Mouse (Mus musculus): ENCODE data around the gene Cpt1c. TPM values are rescaled to one million over a fixed set of nuclear protein-coding genes. Genes with fewer than 3 reads are reported as not detected.

Gene Cpt1c
- total and polyA plus RNA-seq, 3 experiments, result 4.5 to 12.7 (median 10.2) TPM

DNA sequence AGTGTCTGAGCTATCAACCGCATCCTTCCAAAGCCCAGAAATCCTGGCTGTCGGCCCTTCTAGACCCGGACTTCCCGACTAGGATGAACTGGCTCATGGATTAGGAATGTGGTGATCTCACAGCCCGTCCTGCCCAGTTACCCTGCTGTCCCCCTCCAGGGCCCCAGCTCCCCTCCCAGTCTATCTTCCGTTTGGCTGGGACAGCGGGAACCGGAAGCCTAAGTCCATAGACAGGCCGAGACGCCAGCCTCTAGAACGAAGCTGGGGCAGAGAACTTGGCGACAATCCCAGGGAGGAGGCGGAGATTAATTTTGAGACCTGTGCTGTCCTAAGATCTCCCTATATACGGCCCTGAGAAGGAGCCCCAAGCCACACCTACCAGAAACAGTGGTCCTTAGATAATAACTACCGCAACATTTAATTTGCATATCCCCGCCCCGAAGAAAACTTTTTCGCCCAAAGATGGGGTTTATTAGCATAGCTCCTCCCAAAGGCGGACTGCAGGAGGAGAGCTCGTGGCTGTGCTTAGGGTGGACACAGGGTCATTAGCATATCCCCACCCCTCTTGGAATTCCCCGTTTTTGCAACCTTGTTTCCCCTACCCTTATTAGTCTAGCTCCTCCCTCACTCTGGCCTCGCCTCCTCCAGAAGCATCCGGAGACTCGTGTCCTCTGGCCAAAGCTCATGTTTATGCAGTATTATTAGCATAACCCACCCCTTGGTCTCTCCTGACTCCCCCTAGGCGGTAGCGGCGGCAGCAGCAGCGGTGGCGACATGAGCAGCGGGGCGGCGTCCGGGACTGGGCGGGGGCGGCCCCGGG is 42.8 kb upstream of the Cpt1c start, which contains the start of gene Rras:
Gene Rras, plus strand, starts transcription at position 720 of the 820 bp plus-strand sequence.
- H3K36me3 ChIP-seq (replicated peaks in 1 of 2; ENCODE audit: control insufficient read depth in 1 of 2, insufficient read depth in 1 of 2, low read length in 1 of 2), result peaks cover 12 to 33% of the 10 kb centered on the region in 2 experiments
- H3K79me2 ChIP-seq (replicated peaks; ENCODE audit: control insufficient read depth, extremely low read depth, insufficient read depth, poor library complexity, severe bottlenecking), result peaks cover 18% of the 10 kb centered on the region
- H3K27me3 ChIP-seq (replicated peaks), result no peaks in the 10 kb centered on the region
- in situ Hi-C loops (cut with MboI; ENCODE audit: low pct_ligation_motif_present, low pct_unique_long_range_greater_than_20kb, low sequenced_read_pairs), result no loop called here
- TF ChIP-seq KAT2A (IDR thresholded peaks at IDR 0.05; ENCODE audit: insufficient replicate concordance, low read length), result 0 out of 2 replicates have a peak, but pooled peaks have one; percentile 19
- TF ChIP-seq SMC3 (IDR thresholded peaks at IDR 0.05; ENCODE audit: low read depth, low read length), result no peak
- TF ChIP-seq CTCF (conservative IDR thresholded peaks at IDR 0.05 in 1 of 2, IDR thresholded peaks at IDR 0.05 in 1 of 2; ENCODE audit: low read depth in 2 of 2, low read length in 2 of 2), result no peak
- no peak for TF ChIP-seq PAX5 (IDR thresholded peaks at IDR 0.05; ENCODE audit: low read length)
- TF ChIP-seq IRF4 (IDR thresholded peaks at IDR 0.05; ENCODE audit: low read depth, low read length), result 0 out of 2 replicates have a peak, but pooled peaks have one; percentile 11
- peak; percentile 84 for TF ChIP-seq MYC (IDR thresholded peaks at IDR 0.05; ENCODE audit: low read depth, low read length)
- TF ChIP-seq SIN3A (IDR thresholded peaks at IDR 0.05; ENCODE audit: low read length), result peak; percentile 77
- TF ChIP-seq E2F4 (IDR thresholded peaks at IDR 0.05; ENCODE audit: insufficient replicate concordance, low read depth, low read length), result no peak; the same call in 1 of the 2 replicates
- TF ChIP-seq MAFK (IDR thresholded peaks at IDR 0.05; ENCODE audit: insufficient replicate concordance, low read length), result no peak
- no peak for TF ChIP-seq CHD2 (IDR thresholded peaks at IDR 0.05; ENCODE audit: low read length)
- peak; percentile 69; the same call in 1 of the 2 replicates for TF ChIP-seq MAZ (IDR thresholded peaks at IDR 0.05; ENCODE audit: low read depth, low read length)
- 0 out of 2 replicates have a peak, but pooled peaks have one; percentile 46 for TF ChIP-seq ZMIZ1 (IDR thresholded peaks at IDR 0.05; ENCODE audit: low read depth, low read length)
- no peak for TF ChIP-seq GABPA (IDR thresholded peaks at IDR 0.05; ENCODE audit: insufficient replicate concordance, low read depth, low read length)
- TF ChIP-seq NELFE (IDR thresholded peaks at IDR 0.05; ENCODE audit: low read depth, low read length), result 0 out of 2 replicates have a peak, but pooled peaks have one; percentile 26
- TF ChIP-seq USF2 (conservative IDR thresholded peaks at IDR 0.05; ENCODE audit: low read depth, low read length), result no peak
- no peak; the same call in 1 of the 2 replicates for TF ChIP-seq ETS1 (conservative IDR thresholded peaks at IDR 0.05; ENCODE audit: low read depth, low read length)
- peak; percentile 51; the same call in 1 of the 2 replicates for TF ChIP-seq HCFC1 (IDR thresholded peaks at IDR 0.05; ENCODE audit: low read depth, low read length)
- TF ChIP-seq POLR2AphosphoS2 (IDR thresholded peaks at IDR 0.05; ENCODE audit: low read depth, low read length), result no peak
- no peak for TF ChIP-seq MEF2A (IDR thresholded peaks at IDR 0.05; ENCODE audit: borderline replicate concordance, low read depth, low read length)
- peak; percentile 56; the same call in 1 of the 2 replicates for TF ChIP-seq POLR2A (IDR thresholded peaks at IDR 0.05; ENCODE audit: low read depth, low read length)
- no peak for TF ChIP-seq JUND (conservative IDR thresholded peaks at IDR 0.05; ENCODE audit: low read depth, low read length)
- peak; percentile 81 for TF ChIP-seq TBP (conservative IDR thresholded peaks at IDR 0.05; ENCODE audit: low read depth, low read length)
- TF ChIP-seq USF1 (IDR thresholded peaks at IDR 0.05; ENCODE audit: low read depth, low read length), result no peak
- TF ChIP-seq CHD1 (IDR thresholded peaks at IDR 0.05; ENCODE audit: low read depth, low read length), result no peak
- no peak for TF ChIP-seq JUN (IDR thresholded peaks at IDR 0.05; ENCODE audit: insufficient read depth, low read depth, low read length)
- TF ChIP-seq ZKSCAN1 (IDR thresholded peaks at IDR 0.05; ENCODE audit: borderline replicate concordance, low read depth, low read length), result no peak
- no peak for TF ChIP-seq ZNF384 (IDR thresholded peaks at IDR 0.05; ENCODE audit: low read depth, low read length)
- TF ChIP-seq RAD21 (IDR thresholded peaks at IDR 0.05; ENCODE audit: low read depth, low read length), result no peak
- TF ChIP-seq UBTF (IDR thresholded peaks at IDR 0.05; ENCODE audit: low read depth, low read length), result no peak
- TF ChIP-seq MAX (IDR thresholded peaks at IDR 0.05; ENCODE audit: low read length), result peak; percentile 79
- peak; percentile 61 for TF ChIP-seq ELF1 (IDR thresholded peaks at IDR 0.05; ENCODE audit: low read depth, low read length)
- TF ChIP-seq ZC3H11A (IDR thresholded peaks at IDR 0.05; ENCODE audit: low read depth, low read length), result no peak
- no peak for TF ChIP-seq EP300 (IDR thresholded peaks at IDR 0.05; ENCODE audit: low read length)
- 0 out of 2 replicates have a peak, but pooled peaks have one; percentile 13 for TF ChIP-seq TCF12 (IDR thresholded peaks at IDR 0.05; ENCODE audit: low read depth, low read length)
- TF ChIP-seq BHLHE40 (IDR thresholded peaks at IDR 0.05; ENCODE audit: low read depth, low read length), result peak; percentile 51
- peak; percentile 69; the same call in 1 of the 2 replicates for TF ChIP-seq MXI1 (IDR thresholded peaks at IDR 0.05; ENCODE audit: low read depth, low read length)
- no peak for TF ChIP-seq RCOR1 (conservative IDR thresholded peaks at IDR 0.05; ENCODE audit: low read depth, low read length)
- peak; percentile 8; the same call in 1 of the 2 replicates for TF ChIP-seq NRF1 (IDR thresholded peaks at IDR 0.05; ENCODE audit: low read depth, low read length)
- H3K4me2 ChIP-seq (ENCODE audit: insufficient read depth, low read depth, poor library complexity, severe bottlenecking), result peak within 1 kb of the TSS; percentile 70
- H3K9ac ChIP-seq (ENCODE audit: insufficient read depth, low read depth), result peak within 1 kb of the TSS; percentile 89
- DNase-seq (ENCODE audit: extremely low read depth), result peak; percentile 100
- dilution Hi-C loops (cut with MboI; ENCODE audit: extremely low pct_ligation_motif_present, extremely low pct_unique_long_range_greater_than_20kb, low sequenced_read_pairs), result no loop called here
- no peaks in the 10 kb centered on the region for H3K9me3 ChIP-seq (replicated peaks; ENCODE audit: low read length)
- peak within 1 kb of the TSS; percentile 81 for H3K27ac ChIP-seq (ENCODE audit: insufficient read depth, low read depth)
- H3K4me1 ChIP-seq (ENCODE audit: control insufficient read depth in 1 of 2, insufficient read depth in 2 of 2), result peaks cover 0 to 31% of the 10 kb centered on the region in 2 experiments; a peak in 2 of 4 replicates
- peak within 1 kb of the TSS; percentile 63 to 78 (median 72) for H3K4me3 ChIP-seq (replicated peaks in 1 of 3; ENCODE audit: low read depth in 2 of 3, low read length in 2 of 3, poor library complexity in 1 of 3)

Measured in CH12.LX (cell line).